Mouse (Mus musculus) heart, embryonic 14.5 days (tissue): Measurements from ENCODE around the gene Gm9936. TPM values are rescaled to one million over a fixed set of nuclear protein-coding genes. Genes with fewer than 3 reads are reported as not detected.
A peak's percentile ranks its signal among the peaks of the same experiment; 100 is the strongest.
"Not testable (repeated sequence)": the region's sequence is repeated elsewhere in the genome, so short reads cannot be mapped to it uniquely, and the experiment has no call there.

Experiments used
- ATAC-seq: fragments of 200-750 bp; cut with Nextera tagmentation; 2 replicates; pipeline ENCODE4 v1.8.0; 2017; ENCODE audit warnings: low read depth, moderate TSS enrichment; ENCODE audit not compliant: insufficient number of reproducible peaks, insufficient read depth, low FRiP score
- H3K27ac ChIP-seq, 2 experiments: fragments of 200-500 bp in 1 of 2; fragments of 300-500 bp in 1 of 2; sonication (generic) in 1 of 2; replicated peaks in 1 of 2; 2 replicates each; pipeline ENCODE4 v1.5.1; 2012 to 2014; ENCODE audit warnings: low read depth in 2 of 2, low read length in 2 of 2, control low read depth in 1 of 2, mild to moderate bottlenecking in 1 of 2, mixed read lengths in 1 of 2; ENCODE audit not compliant: control insufficient read depth in 1 of 2, insufficient read depth in 1 of 2
- H3K27me3 ChIP-seq: fragments of 300-500 bp; sonication (generic); 2 replicates; pipeline ENCODE4 v1.6.1; 2014; ENCODE audit warnings: mild to moderate bottlenecking, low read length, control low read depth; ENCODE audit not compliant: control insufficient read depth, insufficient read depth
- H3K36me3 ChIP-seq: fragments of 300-500 bp; sonication (generic); 2 replicates; pipeline ENCODE4 v1.6.1; 2014; ENCODE audit warnings: mild to moderate bottlenecking, control low read depth, low read length, mixed read lengths; ENCODE audit not compliant: control insufficient read depth, insufficient read depth
- H3K4me1 ChIP-seq, 2 experiments: fragments of 200-500 bp in 1 of 2; fragments of 300-500 bp in 1 of 2; sonication (generic) in 1 of 2; 2 replicates each; pipeline ENCODE4 v1.6.1; 2012 to 2014; ENCODE audit warnings: low read length in 2 of 2, control low read depth in 1 of 2, mixed read lengths in 1 of 2; ENCODE audit not compliant: control insufficient read depth in 2 of 2, insufficient read depth in 2 of 2
- H3K4me2 ChIP-seq: fragments of 300-500 bp; sonication (generic); 2 replicates; pipeline ENCODE4 v1.6.1; 2014; ENCODE audit warnings: mild to moderate bottlenecking, low read length
- H3K4me3 ChIP-seq, 2 experiments: fragments of 200-500 bp in 1 of 2; fragments of 300-500 bp in 1 of 2; sonication (generic) in 1 of 2; 2 replicates each; pipeline ENCODE4 v1.5.1; 2012 to 2014; ENCODE audit warnings: low read length in 2 of 2, mild to moderate bottlenecking in 2 of 2, control low read depth in 1 of 2, low read depth in 1 of 2, moderate library complexity in 1 of 2; ENCODE audit not compliant: control insufficient read depth in 1 of 2, insufficient read depth in 1 of 2
- H3K9ac ChIP-seq: fragments of 300-500 bp; sonication (generic); 2 replicates; pipeline ENCODE4 v1.6.1; 2014; ENCODE audit warnings: mild to moderate bottlenecking, low read length
- H3K9me3 ChIP-seq: fragments of 300-500 bp; sonication (generic); 2 replicates; pipeline ENCODE4 v1.6.1; 2016; ENCODE audit warnings: low read length, control low read depth; ENCODE audit not compliant: control insufficient read depth
- WGBS: fragments of 180-500 bp; shearing (Covaris S2); extraction: QIAGEN DNeasy Blood & Tissue Kit; methylation state at CpG from one replicate; pipeline ENCODE4 v1.1.7; 2014; 5-methylcytosine and 5-hydroxymethylcytosine counted together
- polyA plus RNA-seq: library from polyadenylated mRNA; unstranded; fragments of >200 nt; fragmentation: Nextera tagmentation; extraction: Ambion mirVana; gene quantifications from 2 replicates; pipeline ENCODE4 v1.2.1, GENCODE M21; 2014

The Gm9936 gene
- polyA plus RNA-seq, 1 experiment from 2014 or later = not detected

GRCm38 (mm10) chr5:114840481-114840880 lies 18.0 kb downstream of the Gm9936 start:
- H3K9ac ChIP-seq, H3K36me3 ChIP-seq, H3K4me2 ChIP-seq, H3K27ac ChIP-seq, H3K9me3 ChIP-seq, ATAC-seq, H3K4me1 ChIP-seq, H3K4me3 ChIP-seq, H3K27me3 ChIP-seq: not testable (repeated sequence)
- WGBS = 70% methylated on average over 5 of the region's 5 CpGs

GRCm38 (mm10) chr5:114836886-114837285 lies 21.6 kb downstream of the Gm9936 start:
- no peaks in the 10 kb centered on the region for H3K36me3 ChIP-seq
- H3K4me3 ChIP-seq = no peak overlapping the region
- no peak for ATAC-seq
- H3K9ac ChIP-seq = no peak overlapping the region
- H3K4me1 ChIP-seq = peaks cover 3% of the 10 kb centered on the region in 2 experiments; a peak in 1 of 4 replicates
- no peaks in the 10 kb centered on the region for H3K9me3 ChIP-seq
- no peak overlapping the region for H3K27ac ChIP-seq
- no peaks in the 10 kb centered on the region for H3K27me3 ChIP-seq
- 17% methylated on average over 12 of the region's 12 CpGs for WGBS
- no peak overlapping the region for H3K4me2 ChIP-seq

GRCm38 (mm10) chr5:114829740-114830139 lies 28.7 kb downstream of the Gm9936 start:
- 60% methylated on average over 3 of the region's 3 CpGs for WGBS
- H3K27me3 ChIP-seq = no peaks in the 10 kb centered on the region
- H3K27ac ChIP-seq = no peak overlapping the region
- H3K9ac ChIP-seq = no peak overlapping the region
- no peak overlapping the region for H3K4me2 ChIP-seq
- peaks cover 3 to 5% of the 10 kb centered on the region in 2 experiments; a peak in 1 of 4 replicates for H3K4me1 ChIP-seq
- ATAC-seq = no peak
- no peaks in the 10 kb centered on the region for H3K9me3 ChIP-seq
- no peak overlapping the region for H3K4me3 ChIP-seq
- no peaks in the 10 kb centered on the region for H3K36me3 ChIP-seq

GRCm38 (mm10) chr5:114827427-114827826 lies 31.1 kb downstream of the Gm9936 start:
- no peak overlapping the region for H3K4me2 ChIP-seq
- ATAC-seq = no peak
- H3K9me3 ChIP-seq = no peaks in the 10 kb centered on the region
- no peaks in the 10 kb centered on the region for H3K27me3 ChIP-seq
- H3K4me3 ChIP-seq = no peak overlapping the region
- WGBS = 83% methylated on average over 12 of the region's 12 CpGs
- H3K27ac ChIP-seq = no peak overlapping the region
- no peak overlapping the region for H3K9ac ChIP-seq
- peaks cover 3 to 5% of the 10 kb centered on the region in 2 experiments; a peak in 1 of 4 replicates for H3K4me1 ChIP-seq
- no peaks in the 10 kb centered on the region for H3K36me3 ChIP-seq

- peak overlapping the region; percentile 67 for H3K4me2 ChIP-seq
- peaks cover 3 to 5% of the 10 kb centered on the region in 2 experiments; a peak in 1 of 4 replicates for H3K4me1 ChIP-seq
- peak overlapping the region; percentile 53 for H3K9ac ChIP-seq
- H3K4me3 ChIP-seq = peak overlapping the region; percentile 34 to 42
- H3K9me3 ChIP-seq = peaks cover 5% of the 10 kb centered on the region; the same call in 1 of the 2 replicates
- peak; percentile 74 for ATAC-seq
- no peak overlapping the region for H3K27ac ChIP-seq
- 7% methylated on average over 27 of the region's 27 CpGs for WGBS
- H3K27me3 ChIP-seq = no peaks in the 10 kb centered on the region
- H3K36me3 ChIP-seq = 0 out of 2 replicates have a peak, but pooled peaks cover 3% of the 10 kb centered on the region
These were observed 32.3 kb downstream of the Gm9936 start for GRCm38 (mm10) chr5:114825978-114826691.

- H3K9me3 ChIP-seq = peaks cover 5% of the 10 kb centered on the region; the same call in 1 of the 2 replicates
- H3K4me2 ChIP-seq = no peak overlapping the region
- ATAC-seq = no peak
- peaks cover 3 to 5% of the 10 kb centered on the region in 2 experiments; a peak in 1 of 4 replicates for H3K4me1 ChIP-seq
- 19% methylated on average over 9 of the region's 9 CpGs for WGBS
- 0 out of 2 replicates have a peak, but pooled peaks cover 3% of the 10 kb centered on the region for H3K36me3 ChIP-seq
- no peak overlapping the region for H3K4me3 ChIP-seq
- H3K27ac ChIP-seq = no peak overlapping the region
- H3K27me3 ChIP-seq = no peaks in the 10 kb centered on the region
- H3K9ac ChIP-seq = no peak overlapping the region
These were observed 34.3 kb downstream of the Gm9936 start for GRCm38 (mm10) chr5:114824197-114824596.

GRCm38 (mm10) chr5:114822796-114823688 lies 35.4 kb downstream of the Gm9936 start, which contains the start of gene 1500011B03Rik:
1500011B03Rik (minus strand) TSS chr5:114823468.
- H3K4me3 ChIP-seq = peak within 1 kb of the TSS; percentile 65 to 72
- H3K4me1 ChIP-seq = peaks cover 3 to 5% of the 10 kb centered on the region in 2 experiments; a peak in 1 of 4 replicates
- peak within 1 kb of the TSS; percentile 74 for H3K4me2 ChIP-seq
- peak; percentile 74 for ATAC-seq
- H3K9ac ChIP-seq = peak within 1 kb of the TSS; percentile 74
- H3K27me3 ChIP-seq = no peaks in the 10 kb centered on the region
- H3K36me3 ChIP-seq = 0 out of 2 replicates have a peak, but pooled peaks cover 3% of the 10 kb centered on the region
- peaks cover 5% of the 10 kb centered on the region; the same call in 1 of the 2 replicates for H3K9me3 ChIP-seq
- WGBS = 9% methylated on average over 53 of the region's 53 CpGs
- 0 out of 4 replicates have a peak within 1 kb of the TSS, but pooled peaks of 1 of the 2 experiments have one; percentile 3 for H3K27ac ChIP-seq
